Mouse (Mus musculus) ES-E14 (cell line): ENCODE measurements around the gene Txnrd1. TPM values are rescaled to one million over a fixed set of nuclear protein-coding genes. Genes with fewer than 3 reads are reported as not detected.

Source experiments
- DNase-seq: peaks from one replicate; pipeline ENCODE4 v3.0.0-alpha.2; 2013; ENCODE audit warnings: low read depth, low spot score
- H3K27ac ChIP-seq: 2 replicates; pipeline ENCODE4 v1.5.1; 2012; ENCODE audit warnings: low read depth, mild to moderate bottlenecking, low read length, moderate library complexity, mixed read lengths; ENCODE audit not compliant: poor library complexity, insufficient read depth, severe bottlenecking
- H3K36me3 ChIP-seq: 2 replicates; pipeline ENCODE4 v1.6.1; 2012; ENCODE audit warnings: mild to moderate bottlenecking, low read length, moderate library complexity, mixed read lengths; ENCODE audit not compliant: control insufficient read depth, poor library complexity, insufficient read depth, severe bottlenecking
- H3K4me1 ChIP-seq, 2 experiments: fragments of 150-350 bp in 1 of 2; sonication (generic) in 1 of 2; 2 replicates each; pipeline ENCODE4 v1.6.1; 2012; ENCODE audit warnings: low read length in 2 of 2, mild to moderate bottlenecking in 1 of 2, mixed read lengths in 1 of 2; ENCODE audit not compliant: control insufficient read depth in 2 of 2, insufficient read depth in 2 of 2, poor library complexity in 1 of 2
- H3K4me3 ChIP-seq, 2 experiments: fragments of 150-350 bp in 1 of 2; sonication (generic) in 1 of 2; 2 replicates each; pipeline ENCODE4 v1.5.1; 2012; ENCODE audit warnings: low read length in 2 of 2, low read depth in 1 of 2, mild to moderate bottlenecking in 1 of 2, mixed read lengths in 1 of 2; ENCODE audit not compliant: insufficient read depth in 1 of 2, poor library complexity in 1 of 2, severe bottlenecking in 1 of 2
- H3K9ac ChIP-seq: 2 replicates; pipeline ENCODE4 v1.6.1; 2012; ENCODE audit warnings: low read depth, mild to moderate bottlenecking, low read length, mixed read lengths; ENCODE audit not compliant: poor library complexity, insufficient read depth, severe bottlenecking
- H3K9me3 ChIP-seq: fragments of 150-350 bp; sonication (generic); 2 replicates; pipeline ENCODE4 v1.6.1; 2012; ENCODE audit warnings: low read depth, mild to moderate bottlenecking, low read length; ENCODE audit not compliant: control insufficient read depth, insufficient read depth
- CHD2 ChIP-seq: IDR thresholded peaks from 2 replicates; pipeline ENCODE4 v1.6.1; 2014; ENCODE audit warnings: mild to moderate bottlenecking, low read depth, low read length, inconsistent platforms
- HCFC1 ChIP-seq: IDR thresholded peaks from 2 replicates; pipeline ENCODE4 v1.6.1; 2012; ENCODE audit warnings: low read length, inconsistent platforms, borderline replicate concordance; ENCODE audit not compliant: insufficient read depth
- MAFK ChIP-seq: IDR thresholded peaks from 2 replicates; pipeline ENCODE4 v1.6.1; 2014; ENCODE audit warnings: mild to moderate bottlenecking, low read depth, low read length, inconsistent platforms; ENCODE audit not compliant: insufficient read depth
- ZC3H11A ChIP-seq: IDR thresholded peaks from 2 replicates; pipeline ENCODE4 v1.6.1; 2012; ENCODE audit warnings: low read depth, mild to moderate bottlenecking, inconsistent platforms, low read length, borderline replicate concordance
- ZNF384 ChIP-seq: IDR thresholded peaks from 2 replicates; pipeline ENCODE4 v1.6.1; 2012; ENCODE audit warnings: low read depth, low read length, inconsistent platforms
- in situ Hi-C, 2 experiments: fragments of 600-800 bp; cut with MboI; formaldehyde crosslinking; loops; one replicate each; pipeline ENCODE4 v1.15.1; 2025; ENCODE audit warnings: low sequenced_read_pairs in 2 of 2, inconsistent platforms in 1 of 2; ENCODE audit not compliant: unreplicated experiment in 2 of 2
- total RNA-seq: library from RNA; depleted of rRNA; stranded (reverse); fragments of 300-350 nt; gene quantifications from 2 replicates; pipeline ENCODE4 v1.2.3, GENCODE M21; 2012

Txnrd1 gene
- total RNA-seq, 1 experiment, result 167 TPM

GRCm38 (mm10) chr10:82807238-82807637, 26.5 kb upstream of the Txnrd1 start:
- Histone ChIP-seq H3K4me3 (no peak overlapping the region), H3K9me3 (no peaks in the 10 kb centered on the region), H3K9ac (no peak overlapping the region), H3K27ac (no peak overlapping the region; the same call in 1 of the 2 replicates), H3K4me1 (peaks cover 12 to 33% of the 10 kb centered on the region in 2 experiments; a peak in 3 of 4 replicates), H3K36me3 (no peaks in the 10 kb centered on the region)
- in situ Hi-C loops, result no loop called here
- no peak for DNase-seq
- no peak for TF ChIP-seq ZC3H11A

DNA sequence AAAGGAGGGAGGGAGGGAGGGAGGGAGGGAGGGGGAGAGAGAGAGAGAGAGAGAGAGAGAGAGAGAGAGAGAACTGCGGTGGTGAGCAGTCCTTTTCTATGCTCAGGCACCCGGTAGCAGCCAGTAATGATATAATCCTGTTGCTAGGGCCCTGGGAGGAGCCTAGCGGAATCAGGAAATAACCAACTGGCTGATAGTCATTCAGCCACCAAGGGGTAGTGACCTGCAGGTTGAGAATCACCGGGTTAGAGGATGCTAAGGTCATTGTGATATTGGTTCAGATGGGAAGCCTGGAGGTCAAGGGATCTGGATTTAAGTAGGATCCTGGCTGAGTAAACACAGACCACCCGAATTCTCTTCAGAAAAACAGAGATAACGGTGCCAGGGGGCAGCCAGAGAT, 25.6 kb upstream of the Txnrd1 start:
- peak overlapping the region; percentile 51; the same call in 1 of the 2 replicates for H3K9ac ChIP-seq
- H3K9me3 ChIP-seq, result no peaks in the 10 kb centered on the region
- TF ChIP-seq ZNF384 (no peak), MAFK (no peak), ZC3H11A (no peak), HCFC1 (no peak), CHD2 (no peak)
- 0 out of 4 replicates have a peak overlapping the region, but pooled peaks of 1 of the 2 experiments have one; percentile 39 for H3K4me3 ChIP-seq
- H3K4me1 ChIP-seq, result peaks cover 12 to 36% of the 10 kb centered on the region in 2 experiments; a peak in 3 of 4 replicates
- peak overlapping the region; percentile 57; the same call in 1 of the 2 replicates for H3K27ac ChIP-seq
- H3K36me3 ChIP-seq, result no peaks in the 10 kb centered on the region
- DNase-seq, result no peak
- in situ Hi-C loops, result no loop called here

GRCm38 (mm10) chr10:82808891-82809290, 24.9 kb upstream of the Txnrd1 start:
- Histone ChIP-seq H3K4me1 (peaks cover 12 to 37% of the 10 kb centered on the region in 2 experiments; a peak in 3 of 4 replicates), H3K9ac (no peak overlapping the region; the same call in 1 of the 2 replicates), H3K9me3 (no peaks in the 10 kb centered on the region), H3K27ac (peak overlapping the region; percentile 90; the same call in 1 of the 2 replicates), H3K36me3 (no peaks in the 10 kb centered on the region), H3K4me3 (peak overlapping the region in 1 of 2 experiments; percentile 8; a peak in 1 of 4 replicates)
- no peak for DNase-seq
- in situ Hi-C loops, result no loop called here
- TF ChIP-seq MAFK, result no peak
- TF ChIP-seq CHD2, result no peak
- no peak for TF ChIP-seq ZC3H11A
- no peak for TF ChIP-seq HCFC1
- TF ChIP-seq ZNF384, result no peak

GRCm38 (mm10) chr10:82809352-82809751, 24.4 kb upstream of the Txnrd1 start:
- peak; percentile 88 for DNase-seq
- Histone ChIP-seq H3K4me3 (0 out of 4 replicates have a peak overlapping the region, but pooled peaks of 1 of the 2 experiments have one; percentile 31), H3K27ac (peak overlapping the region; percentile 96; the same call in 1 of the 2 replicates), H3K4me1 (peaks cover 12 to 39% of the 10 kb centered on the region in 2 experiments; a peak in 3 of 4 replicates), H3K36me3 (no peaks in the 10 kb centered on the region), H3K9ac (peak overlapping the region; percentile 62), H3K9me3 (no peaks in the 10 kb centered on the region)
- no peak for TF ChIP-seq ZC3H11A
- TF ChIP-seq HCFC1, result peak; percentile 40; the same call in 1 of the 2 replicates
- peak; percentile 39; the same call in 1 of the 2 replicates for TF ChIP-seq CHD2
- no peak for TF ChIP-seq MAFK
- no peak for TF ChIP-seq ZNF384
- in situ Hi-C loops, result no loop called here
